Mouse (Mus musculus) stomach, postnatal 0 days (tissue): ENCODE results near the gene Prss34. TPM values are rescaled to one million over a fixed set of nuclear protein-coding genes. Genes with fewer than 3 reads are reported as not detected.
A peak's percentile ranks its signal among the peaks of the same experiment; 100 is the strongest.

Experiments used
- ATAC-seq: fragments of 200-750 bp; cut with Nextera tagmentation; 2 replicates; pipeline ENCODE4 v1.8.0; 2017; ENCODE audit not compliant: low FRiP score, low TSS enrichment
- DNase-seq: peaks from one replicate; pipeline ENCODE4 v3.0.0-alpha.2; 2016; ENCODE audit warnings: low spot score
- H3K27ac ChIP-seq: fragments of 300-500 bp; sonication (generic); replicated peaks from 2 replicates; pipeline ENCODE4 v1.5.1; 2014; ENCODE audit warnings: mild to moderate bottlenecking, control low read depth
- H3K27me3 ChIP-seq: fragments of 300-500 bp; sonication (generic); 2 replicates; pipeline ENCODE4 v1.6.1; 2014; ENCODE audit warnings: low read length; ENCODE audit not compliant: control insufficient read depth, insufficient read depth
- H3K36me3 ChIP-seq: fragments of 300-500 bp; sonication (generic); 2 replicates; pipeline ENCODE4 v1.6.1; 2014; ENCODE audit warnings: low read length, mixed read lengths; ENCODE audit not compliant: control insufficient read depth, insufficient read depth
- H3K4me1 ChIP-seq: fragments of 300-500 bp; sonication (generic); replicated peaks from 2 replicates; pipeline ENCODE4 v1.6.1; 2014; ENCODE audit warnings: antibody characterized with exemption; ENCODE audit not compliant: control insufficient read depth, insufficient read depth
- H3K4me2 ChIP-seq: fragments of 300-500 bp; sonication (generic); replicated peaks from 2 replicates; pipeline ENCODE4 v1.6.1; 2014; ENCODE audit warnings: low read depth, mild to moderate bottlenecking, control low read depth, moderate library complexity
- H3K4me3 ChIP-seq: fragments of 300-500 bp; sonication (generic); 2 replicates; pipeline ENCODE4 v1.5.1; 2014; ENCODE audit warnings: low read depth, low read length, control low read depth
- H3K9ac ChIP-seq: fragments of 300-500 bp; sonication (generic); 2 replicates; pipeline ENCODE4 v1.6.1; 2014; ENCODE audit warnings: mild to moderate bottlenecking, low read length, control low read depth, mixed read lengths
- H3K9me3 ChIP-seq: fragments of 300-500 bp; sonication (generic); 2 replicates; pipeline ENCODE4 v1.6.1; 2016; ENCODE audit warnings: low read length; ENCODE audit not compliant: control insufficient read depth
- CTCF ChIP-seq: IDR thresholded peaks from 2 replicates; pipeline ENCODE4 v1.5.1; 2016; ENCODE audit warnings: antibody characterized with exemption, low read depth, mild to moderate bottlenecking, moderate library complexity
- EP300 ChIP-seq: optimal IDR thresholded peaks from 2 replicates; pipeline ENCODE3; 2016; ENCODE audit warnings: antibody characterized with exemption
- WGBS: fragments of 180-500 bp; shearing (Covaris S2); extraction: QIAGEN DNeasy Blood & Tissue Kit; methylation state at CpG from one replicate; pipeline ENCODE4 v1.1.7; 2014; 5-methylcytosine and 5-hydroxymethylcytosine counted together
- polyA plus RNA-seq: library from polyadenylated mRNA; unstranded; fragments of >200 nt; fragmentation: Nextera tagmentation; extraction: Ambion mirVana; gene quantifications from 2 replicates; pipeline ENCODE4 v1.2.1, GENCODE M21; 2015

Prss34 gene
- polyA plus RNA-seq, 1 experiment from 2014 or later, result 0.50 TPM

DNA sequence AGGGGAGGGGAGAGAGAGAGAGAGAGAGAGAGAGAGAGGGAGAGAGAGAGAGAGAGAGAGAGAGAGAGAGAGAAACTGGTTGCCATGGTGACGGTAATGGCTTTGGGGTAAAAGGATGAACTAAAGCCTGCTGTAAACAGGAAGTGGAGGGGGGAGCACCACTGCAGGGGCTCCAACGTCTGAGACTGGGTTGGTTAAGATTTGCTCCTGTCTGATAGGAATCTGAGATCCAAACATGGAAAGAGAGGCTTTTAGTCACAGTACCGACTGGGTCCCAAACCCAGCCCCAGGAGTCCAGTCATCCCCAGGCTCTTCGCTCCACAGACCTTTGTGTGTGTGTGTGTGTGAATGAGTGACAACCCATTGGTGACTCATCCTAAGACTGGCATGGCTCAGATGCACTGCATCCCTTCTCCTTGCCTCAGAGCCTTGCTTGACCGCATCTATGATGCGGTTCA lies 40.4 kb upstream of the Prss34 start:
- 0 out of 2 replicates have a peak, but pooled peaks cover 3% of the 10 kb centered on the region for H3K4me1 ChIP-seq
- no peaks in the 10 kb centered on the region for H3K9me3 ChIP-seq
- peaks cover 4% of the 10 kb centered on the region; the same call in 1 of the 2 replicates for H3K36me3 ChIP-seq
- WGBS, result 43% methylated on average over 6 of the region's 6 CpGs
- ATAC-seq, result no peak
- H3K9ac ChIP-seq, result no peak overlapping the region
- H3K4me2 ChIP-seq, result no peak overlapping the region
- H3K4me3 ChIP-seq, result no peak overlapping the region
- DNase-seq, result no peak
- H3K27me3 ChIP-seq, result 0 out of 2 replicates have a peak, but pooled peaks cover 3% of the 10 kb centered on the region
- no peak for TF ChIP-seq CTCF
- no peak for TF ChIP-seq EP300
- H3K27ac ChIP-seq, result no peak overlapping the region

- H3K4me2 ChIP-seq, result no peak overlapping the region
- TF ChIP-seq CTCF (peak; percentile 59), EP300 (no peak)
Measured at GRCm38 (mm10) chr17:25264453-25264852, 33.7 kb upstream of the Prss34 start.

GRCm38 (mm10) chr17:25270795-25271335 lies 27.3 kb upstream of the Prss34 start:
- Histone ChIP-seq H3K4me2 (peak overlapping the region; percentile 95; the same call in 1 of the 2 replicates), H3K4me3 (no peak overlapping the region), H3K36me3 (peaks cover 14% of the 10 kb centered on the region), H3K27ac (no peak overlapping the region), H3K9me3 (no peaks in the 10 kb centered on the region), H3K4me1 (peaks cover 8% of the 10 kb centered on the region; the same call in 1 of the 2 replicates), H3K27me3 (no peaks in the 10 kb centered on the region), H3K9ac (no peak overlapping the region; the same call in 1 of the 2 replicates)
- WGBS, result 56% methylated on average over 2 of the region's 2 CpGs
- ATAC-seq (no peak), DNase-seq (no peak)
- TF ChIP-seq EP300 (no peak), CTCF (no peak)

More at GRCm38 (mm10) chr17:25264453-25264852, 33.7 kb upstream of the Prss34 start:
- Histone ChIP-seq H3K9me3 (no peaks in the 10 kb centered on the region), H3K36me3 (peaks cover 24% of the 10 kb centered on the region), H3K4me3 (no peak overlapping the region), H3K27me3 (no peaks in the 10 kb centered on the region), H3K4me1 (no peaks in the 10 kb centered on the region), H3K9ac (no peak overlapping the region), H3K27ac (no peak overlapping the region)
- WGBS, result 52% methylated on average over 3 of the region's 3 CpGs
- ATAC-seq (peak; percentile 43; the same call in 1 of the 2 replicates), DNase-seq (no peak)

DNA sequence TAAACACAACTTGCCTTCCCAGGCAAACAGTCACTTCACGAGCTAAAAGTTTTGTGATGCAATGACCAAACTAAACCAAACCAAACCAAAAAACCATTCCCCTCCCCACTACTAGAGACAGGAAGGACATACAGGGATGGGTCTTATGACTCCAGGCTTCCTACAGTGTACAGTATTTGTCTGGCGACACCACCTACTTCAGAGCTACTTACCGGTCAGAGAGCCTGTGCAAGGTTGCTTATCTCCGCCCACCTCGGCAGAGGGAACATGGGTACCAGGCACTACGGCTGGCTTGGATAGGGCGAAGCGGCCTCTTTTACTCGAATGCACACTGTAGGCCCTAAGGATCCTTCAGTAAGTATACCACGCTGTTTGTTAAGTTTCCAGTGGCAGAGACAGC lies 25.9 kb upstream of the Prss34 start:
- ATAC-seq, result no peak
- H3K27me3 ChIP-seq, result no peaks in the 10 kb centered on the region
- TF ChIP-seq EP300 (no peak), CTCF (no peak)

DNA sequence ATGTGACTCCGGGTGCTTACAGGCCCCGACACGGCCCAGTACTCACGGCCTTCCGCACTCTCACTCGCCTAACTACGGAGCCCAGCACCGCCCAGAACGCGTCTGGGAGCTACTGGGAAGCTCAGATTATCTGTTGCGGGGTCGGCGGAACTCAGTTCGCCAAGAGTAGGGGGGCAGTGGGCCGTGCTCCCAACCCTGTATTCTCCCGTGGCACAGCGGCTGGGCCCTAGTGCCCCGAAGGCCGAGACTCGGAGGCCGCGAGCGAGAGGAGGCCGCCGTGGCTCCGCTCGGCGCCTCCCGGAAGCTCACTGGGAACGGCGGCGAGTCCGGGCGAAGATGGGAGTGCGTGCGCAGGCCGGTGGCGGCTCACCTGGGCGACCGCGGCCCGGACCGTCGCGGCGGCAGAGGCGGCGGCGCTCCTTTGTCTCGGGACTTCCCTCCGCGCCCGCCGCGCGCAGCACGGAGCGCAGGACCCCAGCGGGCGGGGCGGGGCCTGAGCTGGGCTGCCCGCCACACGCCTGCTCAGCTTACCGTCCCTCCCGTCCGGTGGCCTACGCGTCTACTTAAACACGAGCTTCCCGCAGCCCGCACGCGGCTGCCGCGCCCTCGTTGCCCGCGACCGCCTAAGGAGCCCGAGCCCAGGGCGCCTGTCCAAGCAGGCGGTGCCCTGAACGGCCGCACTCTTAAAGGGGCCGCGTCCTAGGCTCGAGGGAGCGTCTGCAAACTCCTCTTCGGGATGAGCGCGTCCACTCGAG lies 25.1 kb upstream of the Prss34 start:
- Histone ChIP-seq H3K4me3 (peak overlapping the region; percentile 95), H3K9ac (peak overlapping the region; percentile 98), H3K4me1 (peaks cover 8% of the 10 kb centered on the region; the same call in 1 of the 2 replicates), H3K27ac (peak overlapping the region; percentile 99), H3K4me2 (peak overlapping the region; percentile 95), H3K27me3 (no peaks in the 10 kb centered on the region), H3K9me3 (no peaks in the 10 kb centered on the region), H3K36me3 (no peaks in the 10 kb centered on the region)
- DNase-seq (peak; percentile 88), ATAC-seq (peak; percentile 91)
- TF ChIP-seq EP300 (peak; percentile 78), CTCF (no peak)
- WGBS, result under 1% methylated on average over 92 of the region's 92 CpGs

More for the DNA sequence above, 25.9 kb upstream of the Prss34 start:
- Histone ChIP-seq H3K4me1 (peaks cover 8% of the 10 kb centered on the region; the same call in 1 of the 2 replicates), H3K27ac (peak overlapping the region; percentile 99), H3K9me3 (no peaks in the 10 kb centered on the region), H3K4me2 (peak overlapping the region; percentile 95), H3K36me3 (peaks cover 5% of the 10 kb centered on the region; the same call in 1 of the 2 replicates), H3K9ac (peak overlapping the region; percentile 98), H3K4me3 (peak overlapping the region; percentile 95)
- peak; percentile 64 for DNase-seq
- WGBS, result under 1% methylated on average over 10 of the region's 10 CpGs
